Mouse (Mus musculus) small intestine, adult 2 months (tissue): ENCODE data around the gene Gnat2.

Source experiments
- CTCF ChIP-seq: fragments of 200-500 bp; IDR thresholded peaks from 2 replicates; pipeline ENCODE4 v1.5.1; 2012; ENCODE audit warnings: low read depth, mild to moderate bottlenecking, control low read depth, inconsistent platforms, low read length, moderate library complexity, mixed read lengths; ENCODE audit not compliant: insufficient replicate concordance, insufficient read length; ENCODE audit errors: extremely low read depth
- POLR2A ChIP-seq: fragments of 200-500 bp; IDR thresholded peaks from 2 replicates; pipeline ENCODE4 v1.6.1; 2012; ENCODE audit warnings: low read depth, mild to moderate bottlenecking, control low read depth, inconsistent platforms, low read length, moderate library complexity

DNA sequence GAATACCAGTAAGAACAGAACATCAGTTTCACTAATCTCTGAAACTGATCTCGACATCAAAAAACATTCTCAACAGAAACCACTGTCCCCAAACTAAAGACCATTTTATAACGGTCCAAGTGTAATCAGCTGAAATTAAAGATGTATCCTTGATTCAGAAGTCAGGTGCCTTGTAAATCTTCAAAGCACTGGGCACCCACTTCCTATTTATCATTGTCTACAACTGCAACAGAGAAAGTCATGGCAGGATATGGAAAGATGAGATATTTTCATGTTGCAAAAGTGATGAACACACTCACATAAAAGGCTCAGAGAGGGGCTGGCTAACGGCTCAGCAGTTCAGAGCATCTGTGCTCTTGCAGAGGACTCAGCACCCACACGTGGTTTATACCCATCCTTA lies 48.2 kb downstream of the Gnat2 start:
- TF ChIP-seq CTCF (no peak), POLR2A (no peak)
